Mouse (Mus musculus): ENCODE measurements around the gene Edem1. TPM values are rescaled to one million over a fixed set of nuclear protein-coding genes. Genes with fewer than 3 reads are reported as not detected.

The Edem1 gene
- 47.4 TPM for polyA plus RNA-seq (2017; shearing (Covaris generic))

DNA sequence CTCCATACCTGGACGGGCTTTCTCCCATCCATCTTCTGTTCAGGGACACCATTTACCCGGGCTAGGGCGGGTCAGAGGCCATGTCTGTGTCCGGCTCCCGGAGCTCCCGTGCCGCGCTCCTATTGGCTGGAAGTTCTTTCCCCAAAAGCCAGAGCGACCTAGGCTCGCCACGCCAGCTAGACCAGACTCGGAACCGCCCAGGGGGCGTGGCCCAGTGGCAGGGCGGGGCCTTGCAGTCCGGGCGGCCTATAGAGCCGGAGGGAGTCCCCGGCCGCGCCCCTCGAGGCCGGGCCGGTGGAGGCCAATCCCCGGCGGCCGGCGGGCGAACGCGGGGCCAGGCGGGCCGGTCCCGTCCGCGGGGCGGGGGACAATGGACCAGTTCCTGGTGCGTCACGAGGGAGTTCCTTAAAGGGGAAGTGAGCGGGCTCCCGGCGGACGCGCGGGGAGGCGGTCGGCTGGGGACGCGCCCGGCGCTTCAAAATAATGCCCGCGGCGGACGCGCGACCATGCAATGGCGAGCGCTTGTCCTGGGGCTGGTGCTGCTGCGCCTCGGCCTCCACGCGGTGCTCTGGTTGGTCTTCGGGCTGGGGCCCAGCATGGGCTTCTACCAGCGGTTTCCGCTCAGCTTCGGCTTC lies at the start of gene Edem1:
Gene Edem1 (plus strand): TSS at position 408 of the 635 bp plus-strand sequence.

DNA sequence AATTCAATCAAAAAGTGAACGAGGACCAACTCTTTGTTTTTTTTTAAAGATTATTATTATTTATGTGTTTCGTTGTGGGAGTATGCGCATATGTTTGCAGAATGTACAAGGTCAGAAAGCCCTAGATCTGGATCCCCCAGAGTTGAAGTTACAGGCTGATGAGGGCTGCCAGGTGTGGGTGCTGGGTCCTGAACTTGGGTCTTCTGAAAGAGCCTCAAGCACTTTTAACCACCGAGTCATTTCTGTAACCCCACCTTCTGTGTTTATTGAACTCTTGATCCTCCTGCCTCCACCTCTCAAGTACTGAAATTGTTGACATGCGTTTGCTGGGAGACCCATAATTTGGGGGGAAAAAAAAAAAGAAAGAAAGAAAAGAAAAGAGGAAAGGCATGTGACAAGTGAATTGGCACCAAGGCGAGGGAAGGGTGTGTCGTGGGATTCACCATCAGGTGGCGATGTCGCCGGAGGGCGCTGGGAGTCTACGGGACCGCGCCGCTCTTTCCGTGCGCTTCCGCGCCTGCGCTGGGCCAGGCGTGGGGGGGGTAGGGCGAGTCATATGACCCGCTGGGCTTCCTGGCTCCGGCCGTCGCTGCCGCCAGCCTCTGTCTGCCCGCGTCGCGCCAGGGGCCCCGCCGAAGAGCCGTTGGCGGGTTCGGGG lies 45.8 kb upstream of the Edem1 start, which contains the start of gene Arl8b:
Gene Arl8b (plus strand): TSS at position 574 of the 658 bp plus-strand sequence.

Other genes starting within 250 kb of the Edem1 start
- gene Bhlhe40, start 168.0 kb upstream of the Edem1 start, polyA plus RNA-seq (2017; shearing (Covaris generic)) = 55.8 TPM
- gene Arl8b, start 45.5 kb upstream of the Edem1 start, polyA plus RNA-seq (2017; shearing (Covaris generic)) = 43.0 TPM

All from inflammation-experienced regulatory T-cells, adult 16 weeks (primary cell).